Mouse (Mus musculus): ENCODE measurements around the gene Pde4b.
"Not testable (repeated sequence)": the region's sequence is repeated elsewhere in the genome, so short reads cannot be mapped to it uniquely, and the experiment has no call there.

Pde4b gene

GRCm38 (mm10) chr4:102480830-102481484, 393.6 kb downstream of the Pde4b start:
- peak; percentile 39 for DNase-seq (ENCODE audit: low spot score)

- no peak for DNase-seq (ENCODE audit: low spot score)
Observed at GRCm38 (mm10) chr4:102483354-102484018, 396.1 kb downstream of the Pde4b start.

- no peak for DNase-seq (ENCODE audit: low spot score)
Observed at GRCm38 (mm10) chr4:102484738-102485137, 397.4 kb downstream of the Pde4b start.

GRCm38 (mm10) chr4:102486134-102486920, 399.0 kb downstream of the Pde4b start:
- no peak for DNase-seq (ENCODE audit: low spot score)

- DNase-seq (ENCODE audit: low spot score), result no peak
Observed at GRCm38 (mm10) chr4:102486921-102487240, 399.5 kb downstream of the Pde4b start.

GRCm38 (mm10) chr4:102488000-102488399, 400.7 kb downstream of the Pde4b start:
- no peak for DNase-seq (ENCODE audit: low spot score)

- no peak for DNase-seq (ENCODE audit: low spot score)
Observed at GRCm38 (mm10) chr4:102491468-102492123, 404.3 kb downstream of the Pde4b start.

GRCm38 (mm10) chr4:102492911-102493310, 405.6 kb downstream of the Pde4b start:
- no peak for DNase-seq (ENCODE audit: low spot score)

GRCm38 (mm10) chr4:102493342-102494128, 406.2 kb downstream of the Pde4b start:
- peak; percentile 54 for DNase-seq (ENCODE audit: low spot score)

- DNase-seq (ENCODE audit: low spot score), result not testable (repeated sequence)
Observed at GRCm38 (mm10) chr4:102494203-102494602, 406.9 kb downstream of the Pde4b start.

- DNase-seq (ENCODE audit: low spot score), result no peak
Observed at GRCm38 (mm10) chr4:102495001-102495400, 407.7 kb downstream of the Pde4b start.

- no peak for DNase-seq (ENCODE audit: low spot score)
Observed at GRCm38 (mm10) chr4:102495474-102495873, 408.1 kb downstream of the Pde4b start.

- peak; percentile 8 for DNase-seq (ENCODE audit: low spot score)
Observed at GRCm38 (mm10) chr4:102496269-102497177, 409.2 kb downstream of the Pde4b start.

- no peak for DNase-seq (ENCODE audit: low spot score)
Observed at GRCm38 (mm10) chr4:102497221-102497620, 409.9 kb downstream of the Pde4b start.

GRCm38 (mm10) chr4:102498169-102498919, 411.0 kb downstream of the Pde4b start:
- no peak for DNase-seq (ENCODE audit: low spot score)

- no peak for DNase-seq (ENCODE audit: low spot score)
Observed at GRCm38 (mm10) chr4:102498920-102499316, 411.6 kb downstream of the Pde4b start.

- DNase-seq (ENCODE audit: low spot score), result no peak
Observed at GRCm38 (mm10) chr4:102505714-102506113, 418.4 kb downstream of the Pde4b start.

GRCm38 (mm10) chr4:102506376-102507280, 419.3 kb downstream of the Pde4b start:
- no peak for DNase-seq (ENCODE audit: low spot score)

GRCm38 (mm10) chr4:102507344-102507743, 420.0 kb downstream of the Pde4b start:
- no peak for DNase-seq (ENCODE audit: low spot score)
